Mouse (Mus musculus): Measurements from ENCODE around the gene Atp6ap1l.

Atp6ap1l gene

GRCm38 (mm10) chr13:90886568-90886983, 18.6 kb downstream of the Atp6ap1l start:
- DNase-seq (ENCODE audit: low read depth, low spot score), result peak; percentile 65

- no peak for DNase-seq (ENCODE audit: low read depth, low spot score)
These were observed 19.2 kb downstream of the Atp6ap1l start for GRCm38 (mm10) chr13:90885856-90886532.

GRCm38 (mm10) chr13:90881727-90882429, 23.3 kb downstream of the Atp6ap1l start:
- no peak for DNase-seq (ENCODE audit: low read depth, low spot score)

DNA sequence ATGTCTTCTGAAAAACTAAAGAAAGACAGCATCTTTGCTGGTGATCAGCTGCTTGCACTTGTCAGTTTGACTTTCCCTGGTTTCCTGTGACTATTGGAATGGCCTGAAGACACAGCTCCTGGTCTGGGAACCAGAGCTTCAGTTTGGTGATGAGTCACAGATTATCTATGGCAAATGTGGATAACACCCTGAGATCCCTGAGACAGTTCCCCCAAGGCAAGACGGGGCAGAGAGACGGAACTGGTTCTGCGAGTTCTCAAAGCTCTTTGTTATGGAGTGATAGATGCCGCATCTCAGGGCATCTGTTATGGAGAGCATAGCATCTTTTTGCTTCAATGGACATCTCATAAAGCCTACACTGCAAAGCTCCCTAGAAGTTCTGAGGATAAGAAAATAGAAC, 33.6 kb downstream of the Atp6ap1l start:
- no peak for DNase-seq (ENCODE audit: low read depth, low spot score)

GRCm38 (mm10) chr13:90869157-90869556, 36.0 kb downstream of the Atp6ap1l start:
- no peak for DNase-seq (ENCODE audit: low read depth, low spot score)

GRCm38 (mm10) chr13:90862138-90862537, 43.0 kb downstream of the Atp6ap1l start:
- no peak for DNase-seq (ENCODE audit: low read depth, low spot score)

- DNase-seq (ENCODE audit: low read depth, low spot score), result no peak
These were observed 44.2 kb downstream of the Atp6ap1l start for GRCm38 (mm10) chr13:90860888-90861431.

DNA sequence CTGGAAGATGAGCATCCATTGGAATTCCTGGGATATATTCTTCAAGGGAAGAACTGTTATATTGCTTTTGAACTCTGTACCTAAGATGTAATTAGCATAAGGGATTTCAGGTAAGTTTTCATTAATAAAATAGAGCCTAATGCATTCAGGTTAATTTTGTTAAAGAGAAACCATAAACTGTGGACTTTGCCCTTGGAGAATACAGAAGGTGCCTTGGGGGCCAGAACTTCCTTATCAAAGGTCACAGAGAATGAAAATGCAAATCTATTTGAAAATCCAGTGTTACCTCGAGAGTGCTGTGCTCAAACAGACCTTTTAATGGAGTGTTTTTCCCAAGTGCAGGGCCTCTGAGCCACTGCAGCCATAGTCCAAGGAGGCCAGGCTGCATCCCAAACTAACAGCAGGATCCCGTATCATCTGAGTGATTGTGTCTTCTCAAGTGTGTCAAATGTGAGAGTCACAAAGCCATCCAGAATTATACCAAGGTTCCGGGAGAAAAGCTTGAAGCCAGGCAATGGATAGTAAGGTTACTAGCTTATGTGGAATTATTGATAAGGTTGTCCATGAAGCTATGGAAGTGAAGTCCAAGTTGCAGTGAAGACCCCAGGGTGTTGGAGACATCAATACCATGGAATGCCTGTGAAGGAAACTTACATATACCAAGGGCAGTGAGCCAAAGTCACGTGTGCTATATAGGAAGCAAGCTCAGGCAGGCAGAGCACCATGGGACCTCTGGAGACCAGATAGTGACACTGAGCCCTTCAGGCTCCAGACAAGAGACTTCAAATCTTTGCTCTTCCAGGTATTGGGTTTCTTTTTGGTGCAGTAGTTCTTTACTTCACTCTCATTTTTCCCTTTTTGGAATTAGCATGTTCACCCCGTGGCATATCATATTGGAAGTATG, 52.2 kb downstream of the Atp6ap1l start:
- DNase-seq (ENCODE audit: low read depth, low spot score), result no peak

GRCm38 (mm10) chr13:90851795-90852194, 53.4 kb downstream of the Atp6ap1l start:
- DNase-seq (ENCODE audit: low read depth, low spot score), result no peak

DNA sequence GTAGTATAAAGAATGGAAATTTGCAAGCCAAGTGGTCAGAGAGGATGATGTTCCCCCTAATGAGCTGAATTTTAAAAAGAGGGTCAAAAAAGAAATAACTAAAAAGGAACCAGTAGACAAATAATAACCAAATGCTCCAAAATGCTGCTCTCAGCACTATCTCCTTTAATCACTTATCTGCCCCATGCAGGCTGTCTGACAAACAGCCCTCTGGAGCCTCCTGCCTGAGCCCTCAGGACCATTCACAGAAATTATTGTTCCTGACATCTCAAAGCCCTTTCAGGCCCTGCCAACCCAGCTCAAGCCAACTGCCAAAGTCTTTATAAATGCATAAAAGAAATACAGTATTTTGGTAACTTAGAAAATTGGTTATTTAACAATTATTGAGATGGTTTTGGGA, 61.0 kb downstream of the Atp6ap1l start:
- no peak for DNase-seq (ENCODE audit: low read depth, low spot score)

GRCm38 (mm10) chr13:90843412-90843811, 61.7 kb downstream of the Atp6ap1l start:
- DNase-seq (ENCODE audit: low read depth, low spot score), result no peak

DNA sequence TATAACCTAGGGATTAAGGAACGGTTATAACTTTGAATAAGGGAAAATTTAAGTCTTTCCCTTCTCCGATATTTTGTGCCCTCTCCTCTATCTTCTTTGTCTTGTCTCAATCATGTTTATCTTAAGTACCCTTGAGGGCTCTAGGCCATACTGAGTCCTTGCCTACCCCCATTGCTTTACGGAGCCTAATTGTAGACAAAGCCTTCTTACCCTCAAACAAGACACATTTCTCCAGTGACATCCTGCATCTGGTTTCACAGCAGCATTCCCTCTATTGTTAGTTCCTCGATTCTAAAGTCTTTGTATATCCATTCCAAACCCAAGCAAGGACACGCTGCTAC, 64.0 kb downstream of the Atp6ap1l start:
- DNase-seq (ENCODE audit: low read depth, low spot score), result no peak

DNA sequence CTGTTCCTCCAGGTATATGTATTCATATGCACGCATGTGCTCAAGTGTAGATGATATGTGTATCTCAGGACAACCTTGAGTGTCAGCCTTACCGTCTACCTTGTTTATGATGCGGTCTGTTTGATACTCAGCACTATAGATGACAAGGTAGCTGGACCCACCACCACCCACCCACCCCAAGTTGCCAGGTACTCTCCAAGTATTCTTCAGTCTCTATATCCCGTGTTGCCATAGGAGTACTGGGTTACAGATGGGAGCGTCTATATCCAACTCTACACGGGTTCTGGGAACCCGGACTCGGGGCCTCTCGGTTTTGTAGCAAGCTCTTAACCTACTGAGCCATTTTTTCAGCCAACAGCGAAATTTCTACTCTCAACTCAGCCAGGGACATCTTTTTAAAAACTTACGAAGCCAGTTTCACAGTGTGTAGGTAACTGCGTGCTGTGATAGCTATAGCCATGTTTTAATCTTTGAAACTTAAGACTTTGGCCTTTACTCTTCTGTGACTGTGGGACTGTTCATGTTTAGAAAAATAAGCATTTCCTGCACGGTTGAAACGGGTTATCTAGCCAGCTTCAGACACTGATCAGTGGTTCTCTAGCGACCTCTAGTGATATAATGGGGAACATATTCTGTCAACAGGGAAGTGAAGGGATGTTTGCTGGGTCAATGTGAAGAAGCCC, 64.5 kb downstream of the Atp6ap1l start:
- peak; percentile 73 for DNase-seq (ENCODE audit: low read depth, low spot score)

- no peak for DNase-seq (ENCODE audit: low read depth, low spot score)
These were observed 71.4 kb downstream of the Atp6ap1l start for GRCm38 (mm10) chr13:90833641-90834207.

Data from embryo, embryonic 11.5 days (tissue).